Mouse (Mus musculus) brain, embryonic 18.5 days (tissue): ENCODE measurements at regions not wholly inside any gene's neighbourhood (a gene's known extent, or its start where the extent isn't known, plus 50 kb on each side); places are given as distances from the start of the nearest gene placed in this dataset.

Source experiments
- DNase-seq: peaks from one replicate; pipeline ENCODE4 v3.0.0-alpha.2; 2012; ENCODE audit warnings: low read depth, low spot score

DNA sequence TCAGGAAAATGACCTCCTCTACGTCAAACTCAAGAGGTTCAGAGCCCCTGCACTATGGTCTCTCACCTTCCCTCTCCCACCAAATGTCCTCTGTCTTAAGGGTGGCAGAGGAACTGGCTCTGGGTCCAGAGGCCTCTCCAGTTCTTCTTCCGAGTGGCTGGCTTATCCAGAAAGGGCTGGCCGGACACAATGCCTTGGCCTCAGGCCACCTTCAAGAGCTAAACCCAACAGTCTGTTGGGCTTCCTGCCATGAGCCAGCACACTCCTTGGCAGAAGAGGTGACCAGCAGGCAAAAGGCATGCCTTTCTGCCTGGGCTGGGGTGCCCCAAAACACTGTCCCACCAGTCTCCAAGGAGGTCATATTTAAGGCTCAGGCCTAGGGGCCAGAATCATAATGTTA, 385.8 kb downstream of the H2al1j start:
- DNase-seq, result no peak

DNA sequence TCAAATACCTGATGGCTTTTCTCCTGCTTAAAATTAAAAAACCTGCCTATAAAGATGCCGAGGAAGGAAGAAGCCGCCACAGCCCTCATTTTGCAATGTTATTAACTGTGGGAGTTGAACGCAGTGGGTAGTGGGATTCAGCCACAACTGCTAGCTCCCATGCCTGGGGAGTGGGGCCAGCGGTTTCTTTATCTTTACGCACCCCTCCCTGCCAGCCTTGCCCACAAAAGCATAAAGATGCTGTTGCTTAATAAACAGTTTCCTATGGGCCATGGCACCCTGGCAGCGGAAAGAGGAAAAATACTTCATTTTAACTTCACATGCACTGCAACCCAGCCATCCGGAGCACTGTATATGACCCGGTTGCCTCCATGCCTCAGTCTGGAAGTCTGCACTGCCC, 389.2 kb downstream of the H2al1j start:
- DNase-seq, result no peak

DNA sequence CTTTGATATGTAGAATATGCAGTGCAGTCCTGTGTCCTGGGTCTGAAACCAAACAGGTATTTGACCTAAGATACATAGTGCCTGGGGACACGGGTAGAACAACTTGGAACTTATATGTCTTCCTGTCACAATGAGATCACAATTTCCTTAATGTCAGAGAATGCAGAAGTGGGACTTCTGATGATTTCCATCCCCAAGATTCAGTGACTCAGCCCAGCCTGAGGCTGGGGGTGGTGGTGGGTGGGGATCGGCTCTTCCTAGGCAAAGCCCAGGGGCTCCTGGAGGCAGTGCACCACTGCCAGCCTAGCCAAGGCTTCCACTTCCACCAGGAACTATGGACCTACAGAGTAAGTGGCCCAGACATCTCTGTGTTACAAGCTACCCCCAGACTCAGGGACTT, 391.2 kb downstream of the H2al1j start:
- no peak for DNase-seq

DNA sequence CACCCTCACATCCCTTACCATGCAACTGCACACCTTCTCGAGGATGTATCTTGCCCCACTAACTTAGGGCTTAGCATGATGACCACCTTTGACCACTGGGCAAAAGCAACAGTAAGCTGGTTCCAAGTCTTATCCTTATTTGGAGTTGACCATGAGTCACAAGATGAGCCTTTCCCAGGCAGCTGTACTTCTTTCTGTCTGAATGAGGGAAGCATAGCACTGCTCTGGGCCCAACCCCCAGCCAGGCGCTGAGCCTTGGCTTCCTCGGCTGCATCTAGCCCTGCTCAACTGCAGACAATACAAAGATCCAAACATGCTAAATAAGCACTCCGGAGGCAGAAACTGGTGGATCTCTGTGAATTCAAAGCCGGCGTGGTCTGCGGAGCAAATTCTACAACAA, 392.9 kb downstream of the H2al1j start:
- DNase-seq, result no peak

DNA sequence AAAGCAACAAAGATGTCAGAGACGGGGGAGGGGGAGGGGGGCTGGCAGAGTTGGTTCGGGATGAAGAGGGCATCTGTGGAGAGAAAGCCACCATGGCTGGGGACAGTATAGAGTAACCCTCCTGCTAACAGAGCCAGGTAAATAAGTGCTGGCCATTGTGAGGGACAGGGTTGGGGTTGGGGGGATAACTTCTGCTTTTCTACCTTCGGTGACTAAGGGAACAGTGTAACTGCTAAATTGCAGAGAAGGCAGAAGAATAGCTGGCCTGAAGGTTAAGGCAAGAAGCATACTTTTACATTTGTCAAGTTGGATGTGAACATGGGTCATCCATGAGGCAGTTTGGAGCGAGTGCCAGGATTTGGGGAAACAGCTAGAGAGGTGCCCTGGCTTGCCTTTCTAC, 395.1 kb downstream of the H2al1j start:
- DNase-seq, result no peak

DNA sequence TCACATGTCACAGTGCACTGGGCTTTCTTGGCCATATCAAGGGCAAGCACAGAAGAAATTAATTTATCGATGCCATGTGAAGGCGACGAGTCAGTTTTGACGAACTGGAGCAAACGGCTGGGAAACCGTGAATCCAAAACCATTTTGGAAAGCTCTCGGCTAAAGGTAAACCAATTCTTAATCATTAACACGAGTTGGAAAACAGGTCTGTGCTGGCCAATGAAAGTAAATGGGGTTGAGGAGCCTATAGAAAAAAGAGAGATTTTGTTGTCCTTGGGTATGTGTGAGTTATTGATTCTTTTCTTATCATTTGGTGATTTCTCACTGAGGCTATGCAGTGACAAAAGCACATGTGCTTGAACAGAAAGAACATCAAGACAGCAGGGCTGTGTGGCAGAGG, 397.1 kb downstream of the H2al1j start:
- no peak for DNase-seq

DNA sequence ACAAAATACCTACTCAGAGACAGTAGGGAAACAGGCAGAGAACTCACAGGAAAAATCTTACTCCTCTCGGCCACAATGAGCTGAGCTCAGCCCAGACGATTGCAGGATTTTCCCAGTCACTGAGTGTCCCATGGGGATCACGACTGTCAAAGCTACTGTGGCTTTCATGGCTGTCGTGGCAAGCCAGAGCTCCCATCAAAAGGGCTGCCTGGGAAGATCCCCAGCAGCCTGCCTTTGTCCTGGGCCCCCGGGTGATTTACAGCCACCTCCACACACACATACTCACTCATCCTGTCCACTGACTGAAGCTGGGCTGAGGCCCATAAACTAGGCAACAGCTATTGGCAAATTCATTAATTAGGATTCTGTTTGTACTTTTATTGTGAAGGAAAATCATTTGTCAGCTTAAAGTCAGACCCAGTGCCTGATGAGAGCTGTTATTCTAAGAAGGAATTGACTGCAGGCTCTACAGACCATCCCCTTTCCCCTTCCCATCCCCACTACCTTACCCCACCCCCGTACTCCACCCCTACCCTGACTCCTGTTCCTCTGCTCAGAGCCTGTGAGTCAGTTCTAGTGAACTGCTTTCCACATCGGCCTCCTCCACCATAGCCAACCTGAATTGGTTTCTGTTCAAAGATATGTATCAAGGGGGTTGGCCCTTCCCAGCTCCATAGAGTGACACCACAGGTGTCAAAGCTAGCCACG, 399.1 kb downstream of the H2al1j start:
- DNase-seq, result no peak

DNA sequence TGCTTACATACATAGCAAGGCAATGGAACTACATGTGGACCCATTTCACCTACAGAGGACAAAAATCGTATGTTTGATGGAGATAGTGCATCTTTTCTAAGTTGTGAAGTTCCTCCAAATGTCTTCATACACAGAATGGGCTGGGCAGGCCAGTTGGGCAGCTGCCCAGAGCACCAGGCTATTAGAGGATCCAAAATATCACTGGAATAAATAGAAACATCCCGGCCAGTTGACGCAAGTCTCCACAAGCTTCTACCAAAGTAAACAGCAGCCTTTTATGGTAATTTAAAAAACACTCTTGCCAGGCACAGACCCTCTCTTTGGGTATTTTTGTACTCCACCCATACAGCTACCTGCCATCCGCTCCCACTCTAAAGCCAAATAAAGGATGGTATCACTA, 400.9 kb downstream of the H2al1j start:
- DNase-seq, result no peak

DNA sequence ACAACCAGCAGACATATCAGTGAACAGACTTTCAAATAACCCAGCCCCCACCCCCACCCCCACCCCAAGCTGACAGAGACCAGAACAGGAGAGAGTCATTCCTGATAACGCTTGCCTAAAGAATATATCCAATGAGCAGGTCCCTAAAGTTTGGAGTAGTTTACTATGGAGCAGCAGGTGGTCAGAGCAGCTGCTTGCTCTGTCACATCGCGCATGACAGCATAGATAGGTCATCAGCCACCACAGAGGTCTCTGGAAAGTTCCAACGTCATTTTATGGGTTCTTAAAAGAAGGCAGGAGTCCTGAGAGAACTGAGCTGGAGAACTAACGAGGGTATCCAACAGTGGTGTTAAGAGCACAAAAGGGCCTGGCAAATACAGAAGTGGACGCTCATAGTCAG, 402.4 kb downstream of the H2al1j start:
- no peak for DNase-seq

DNA sequence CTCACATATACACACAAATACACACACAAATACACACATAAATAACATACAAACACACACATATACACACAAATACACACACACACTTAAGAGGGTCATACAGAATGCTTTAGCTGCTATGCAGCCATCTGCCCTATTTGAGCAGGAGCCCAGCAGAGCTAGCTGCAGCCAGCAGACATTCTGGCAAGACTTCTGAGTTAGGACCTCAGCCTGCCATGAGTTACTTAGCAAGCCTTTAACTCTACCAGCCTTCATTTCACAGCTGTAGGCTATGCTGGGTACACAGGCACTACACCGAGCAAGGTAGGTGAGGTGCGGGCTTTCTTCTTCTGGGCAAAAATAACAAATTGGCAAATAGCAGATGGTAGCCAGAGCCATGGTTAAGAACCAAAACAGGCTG, 404.7 kb downstream of the H2al1j start:
- DNase-seq, result no peak

DNA sequence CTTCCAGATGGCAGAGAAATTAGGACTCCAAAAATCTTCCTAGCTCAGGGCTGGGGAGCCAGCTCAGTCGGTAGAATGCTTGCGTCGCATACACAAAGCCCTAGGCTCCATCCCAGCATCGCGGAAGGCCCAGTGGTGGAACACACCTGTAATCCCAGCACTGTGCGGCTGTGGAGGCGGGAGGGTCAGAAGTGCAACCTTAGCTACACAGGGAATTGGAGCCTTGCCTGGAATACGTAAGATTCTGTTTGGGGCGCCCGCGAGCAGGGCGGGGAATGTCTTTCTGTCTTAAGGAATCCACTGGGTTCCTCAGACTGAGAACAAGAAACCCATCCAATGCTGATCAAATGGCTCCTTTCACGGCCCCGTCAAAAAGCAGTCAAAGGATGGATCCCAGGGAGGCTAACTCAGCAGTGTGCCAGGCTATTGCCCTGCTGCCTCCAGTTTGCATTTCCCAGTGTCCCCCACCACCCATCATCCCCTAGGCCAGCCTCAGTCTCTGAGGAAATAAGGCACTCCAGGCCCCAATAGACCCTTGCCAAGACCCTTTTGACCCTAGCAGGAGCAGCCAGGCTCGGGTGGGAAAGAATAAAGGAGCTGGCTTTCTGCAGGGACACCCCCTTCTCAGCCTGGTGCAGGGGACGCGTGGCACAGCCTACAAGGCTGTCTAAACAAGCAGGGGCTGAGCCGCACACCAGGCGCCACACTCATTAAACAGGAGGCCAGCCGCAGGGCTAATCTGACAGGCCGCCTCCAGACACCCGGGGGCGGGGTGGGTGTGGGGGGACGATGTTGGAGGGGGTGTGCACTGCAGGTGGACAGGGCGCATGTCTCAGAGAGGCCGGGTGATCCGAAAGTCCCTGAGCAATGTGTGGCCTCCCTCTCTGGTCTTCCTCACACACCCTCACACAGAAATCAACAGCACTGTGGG, 407.1 kb downstream of the H2al1j start:
- no peak for DNase-seq

DNA sequence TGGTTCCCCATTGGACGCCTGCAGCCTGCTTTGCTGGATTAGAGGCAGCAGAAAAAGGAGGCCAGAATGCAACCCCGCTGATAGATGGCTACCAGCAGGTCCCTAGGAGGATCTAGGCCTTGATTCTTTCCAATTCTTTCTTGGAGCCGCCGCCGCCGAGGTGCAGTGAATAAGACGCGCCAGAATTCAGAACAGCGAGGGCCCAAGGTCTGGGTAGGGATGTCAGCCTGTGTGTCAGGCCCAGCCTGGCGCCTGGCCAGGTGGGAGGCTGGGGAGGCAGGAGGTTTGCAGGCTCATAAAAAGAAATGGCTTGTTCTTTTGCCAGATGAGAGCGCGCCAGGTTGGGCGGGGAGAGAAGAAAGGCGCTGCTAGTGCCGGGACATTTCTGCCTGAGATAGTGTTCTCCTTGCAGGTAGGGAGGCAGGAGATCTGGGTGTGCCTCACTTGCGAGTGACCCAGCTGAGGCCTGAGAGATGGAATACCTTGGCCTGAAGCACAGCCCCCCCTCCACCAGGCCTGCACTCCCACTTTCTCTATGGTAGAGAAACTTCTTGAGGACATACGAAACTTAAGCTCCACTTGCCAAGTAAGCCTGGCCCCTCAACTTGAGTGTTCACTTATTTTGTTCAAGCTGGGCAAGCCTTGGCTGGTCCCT, 408.0 kb downstream of the H2al1j start:
- DNase-seq, result peak; percentile 18

DNA sequence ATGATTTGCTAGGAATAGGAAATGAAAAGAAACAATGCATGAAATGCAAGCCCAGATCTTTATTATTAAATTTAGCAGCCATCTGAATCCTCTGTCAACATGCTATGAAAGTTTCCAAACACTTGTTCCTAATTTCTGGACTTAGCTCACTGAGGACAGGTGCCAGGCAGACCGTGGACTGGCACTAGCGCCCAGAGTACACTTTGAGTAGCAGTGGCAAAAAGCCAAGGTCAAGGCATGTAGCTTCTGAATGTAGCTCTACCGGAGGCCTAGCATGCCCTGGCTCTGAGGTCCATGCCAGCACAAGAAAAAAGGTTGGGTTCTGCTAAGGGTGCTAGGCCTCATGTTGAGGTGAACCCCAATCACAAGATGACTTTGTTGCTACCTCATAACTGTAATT, 408.9 kb downstream of the H2al1j start:
- no peak for DNase-seq

DNA sequence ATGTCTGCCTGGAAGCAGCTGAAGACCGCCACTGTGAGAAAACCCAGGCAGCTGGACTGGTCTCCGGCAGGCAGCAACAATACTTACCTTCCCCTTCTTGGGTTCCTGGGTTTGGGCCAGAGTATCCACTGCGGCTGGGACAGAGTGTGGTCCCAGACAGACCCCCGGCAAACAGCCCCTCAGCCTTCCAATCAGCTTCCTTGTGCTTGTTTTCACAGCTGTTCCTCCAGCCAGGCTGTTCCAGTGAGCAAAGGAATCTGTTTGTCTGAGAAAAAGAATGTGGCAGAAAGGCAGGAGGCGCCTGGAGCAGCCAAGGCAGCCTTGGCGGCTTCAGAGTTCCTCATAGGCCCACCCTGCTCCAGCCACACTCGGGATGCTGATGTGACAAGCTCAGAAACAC, 411.9 kb downstream of the H2al1j start:
- DNase-seq, result no peak

DNA sequence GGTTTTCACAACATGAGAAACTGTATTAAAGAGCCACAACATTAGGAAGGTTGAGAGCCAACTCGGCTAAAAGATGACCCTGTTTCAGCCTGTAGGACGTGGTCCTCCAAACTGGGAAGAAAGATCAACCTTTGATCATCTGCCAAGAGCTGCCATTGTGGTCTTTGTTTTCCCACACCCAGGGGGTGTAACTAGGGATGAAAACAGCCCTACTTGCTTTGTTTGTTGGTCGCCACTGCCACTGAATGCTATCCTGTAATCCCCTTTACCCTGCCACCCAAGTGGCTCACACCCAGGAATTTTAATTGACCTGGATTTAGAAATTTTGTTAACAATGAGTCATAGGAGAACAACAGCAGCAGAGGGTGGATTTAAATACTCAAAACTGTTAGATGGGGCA, 414.2 kb downstream of the Bcor start:
- DNase-seq, result no peak

DNA sequence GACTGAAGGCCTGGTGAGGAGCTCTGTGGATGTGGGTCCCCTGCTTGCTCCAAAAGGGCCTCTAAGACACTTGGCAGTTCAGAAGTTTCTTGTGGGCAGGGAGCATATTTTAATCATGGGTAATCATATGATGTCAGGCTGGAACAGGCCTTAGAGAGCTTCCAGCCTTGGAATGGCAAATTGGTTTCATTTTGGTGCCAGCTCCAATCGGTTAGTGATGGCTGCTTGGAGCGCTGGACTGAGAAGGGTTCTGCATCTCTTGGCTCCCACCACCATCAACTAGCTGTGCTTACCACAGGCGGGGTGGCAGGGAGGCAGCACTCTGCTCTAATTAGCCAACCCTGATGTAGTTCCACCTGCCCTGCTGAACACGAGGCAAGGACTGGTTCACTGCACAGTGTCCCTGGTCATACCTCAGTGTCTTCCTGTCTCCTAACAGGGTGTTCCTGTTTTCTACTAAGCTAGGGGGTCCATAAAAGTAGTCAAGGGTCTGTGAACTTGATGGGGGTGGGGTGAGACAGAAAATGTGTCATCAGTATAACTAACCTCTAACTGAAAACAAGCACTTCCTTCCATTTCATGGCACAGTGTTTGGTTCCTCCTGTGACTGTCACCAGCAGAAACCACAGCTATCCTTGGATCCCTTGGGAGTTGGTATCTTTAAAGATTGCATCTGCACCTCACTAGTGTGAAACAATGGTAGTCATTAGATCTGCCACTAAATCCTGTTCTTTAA, 412.6 kb downstream of the Bcor start:
- DNase-seq, result no peak

DNA sequence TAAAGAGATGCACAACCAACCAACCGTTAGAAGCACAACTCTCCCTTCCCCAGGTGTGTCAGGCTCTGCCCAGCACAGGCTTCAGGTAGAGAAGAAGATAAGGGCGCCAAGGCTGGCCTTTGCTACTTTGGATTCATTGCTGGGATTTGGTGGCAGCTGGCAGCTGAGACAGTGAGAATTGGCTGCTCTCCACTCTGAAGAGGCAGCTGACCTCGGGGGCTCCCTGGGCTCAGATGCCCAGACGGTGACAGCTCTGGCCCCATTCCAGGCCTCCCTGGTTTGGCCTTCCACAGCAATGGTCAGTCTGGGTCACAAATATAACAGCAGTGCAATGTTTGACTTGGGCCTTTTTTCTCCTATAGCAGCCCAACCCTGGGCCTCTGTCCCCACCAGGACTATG, 411.9 kb downstream of the Bcor start:
- DNase-seq, result no peak

DNA sequence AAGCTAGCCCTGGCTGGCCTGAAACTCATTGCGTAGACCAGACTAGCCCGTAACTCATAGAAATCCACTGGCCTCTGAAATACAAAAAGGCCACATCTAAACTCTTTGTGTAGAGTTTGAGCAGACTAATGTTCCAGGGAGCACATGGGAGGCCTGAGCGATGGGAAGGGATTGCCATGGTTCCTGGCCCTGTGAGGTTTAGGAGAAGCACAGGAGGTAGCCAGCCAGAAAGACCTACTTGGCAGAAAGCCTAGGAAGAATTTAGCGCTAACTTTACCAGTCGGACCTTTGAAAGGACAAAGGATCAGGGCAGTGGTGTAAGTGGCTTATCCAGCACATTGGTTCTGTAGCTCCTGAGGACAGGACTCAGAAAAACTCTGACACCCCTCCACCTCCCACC, 407.6 kb downstream of the Bcor start:
- DNase-seq, result no peak

DNA sequence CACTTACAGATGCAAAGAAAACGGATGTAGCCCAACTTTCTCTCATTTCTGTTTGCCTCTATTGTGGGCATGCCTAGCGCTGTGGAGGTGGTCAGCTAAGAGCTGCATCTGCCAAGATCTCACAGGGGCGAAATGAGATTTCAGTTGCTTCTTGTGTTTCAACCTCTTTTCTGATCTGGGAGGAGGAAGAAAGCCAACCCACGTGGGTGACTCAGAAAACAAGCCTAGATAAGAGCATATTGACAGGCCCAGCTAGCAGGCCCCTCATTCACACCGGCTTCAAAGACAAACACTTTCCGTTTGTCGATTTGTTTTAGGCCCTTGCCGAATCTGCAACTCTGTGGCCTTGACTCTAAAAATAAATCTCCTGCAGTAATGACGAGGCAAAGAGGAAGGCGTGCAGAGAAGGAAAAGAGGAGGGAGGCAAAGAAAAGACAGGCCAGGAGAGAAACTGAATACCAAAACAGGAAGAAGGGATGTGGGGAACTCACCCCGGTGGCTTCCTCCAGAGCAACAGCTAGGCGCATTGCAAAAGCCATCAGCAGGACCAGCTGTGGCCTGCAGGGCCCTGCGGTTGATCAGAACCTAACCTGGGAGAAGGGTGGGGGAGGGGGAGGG, 407.1 kb downstream of the Bcor start:
- no peak for DNase-seq

DNA sequence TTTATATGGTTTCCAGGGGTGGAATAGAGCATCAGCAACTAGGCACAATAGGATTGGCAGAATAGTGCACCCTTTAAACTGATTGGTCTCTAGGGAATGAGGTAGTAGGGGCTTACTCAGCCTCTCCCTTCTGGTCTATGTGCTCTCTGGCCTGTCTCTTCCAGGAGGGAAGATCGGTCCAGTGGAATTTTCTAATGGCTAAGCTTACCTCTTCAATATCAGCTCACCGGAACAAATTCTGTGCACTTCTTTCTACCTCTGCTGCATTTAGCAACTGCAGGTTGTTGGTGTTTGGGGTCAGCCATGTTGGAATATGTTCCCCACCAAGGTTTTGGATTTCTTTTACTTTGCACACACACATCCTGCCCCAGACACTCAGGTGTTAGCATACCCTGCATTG, 405.1 kb downstream of the Bcor start:
- DNase-seq, result no peak

DNA sequence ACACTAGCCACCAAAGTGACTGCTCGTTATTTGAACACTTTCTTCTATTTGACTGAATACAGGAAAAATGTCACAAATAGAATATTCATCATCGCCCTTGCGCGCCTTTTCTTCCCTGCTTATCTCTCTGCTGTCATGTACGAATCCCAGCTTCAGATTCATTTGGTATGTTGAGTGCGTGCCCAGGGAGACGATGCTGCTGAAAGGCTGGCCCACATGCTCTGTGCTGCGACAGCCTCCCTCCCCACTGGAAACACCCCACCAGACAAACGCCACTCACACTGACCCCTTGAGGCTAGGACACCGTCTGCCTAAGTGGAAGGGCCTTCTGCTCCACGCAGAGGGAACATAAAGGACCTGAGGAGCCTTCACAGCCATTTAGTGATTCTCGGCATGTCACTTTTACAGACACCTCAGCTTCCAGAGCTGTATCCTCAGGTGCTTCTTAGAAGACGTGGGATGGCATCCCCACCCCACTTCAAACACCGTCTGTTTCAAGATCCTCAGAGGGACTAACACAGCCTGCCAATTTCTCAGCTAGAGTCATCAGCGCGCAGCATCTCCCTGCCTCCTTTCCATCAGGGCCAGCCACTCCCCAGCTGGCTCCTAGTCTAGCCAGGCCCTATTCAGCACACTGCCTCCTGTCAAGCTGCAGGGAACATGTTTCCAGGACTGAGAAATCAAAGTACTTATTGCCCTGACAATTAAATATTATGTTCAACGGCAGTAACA, 396.6 kb downstream of the Bcor start:
- DNase-seq, result no peak
